Mouse (Mus musculus) erythroblast, embryonic 14.5 days (primary cell): ENCODE measurements around the gene Tal1.

ENCODE experiments used
- GATA1 ChIP-seq: IDR thresholded peaks from 2 replicates; pipeline ENCODE4 v1.6.1; 2012; ENCODE audit warnings: low read length, inconsistent platforms, mixed read lengths
- TAL1 ChIP-seq: IDR thresholded peaks from 3 replicates; pipeline ENCODE4 v1.6.1; 2012; ENCODE audit warnings: low read length, inconsistent platforms, mixed read lengths

- TF ChIP-seq TAL1 = peak; percentile 97
- TF ChIP-seq GATA1 = peak; percentile 77
Measured at GRCm38 (mm10) chr4:115095671-115096434, 39.6 kb downstream of the Tal1 start.
